Mouse (Mus musculus) limb, embryonic 12.5 days (tissue): ENCODE measurements around the gene 6330409D20Rik. TPM values are rescaled to one million over a fixed set of nuclear protein-coding genes. Genes with fewer than 3 reads are reported as not detected.

Experiments used
- ATAC-seq: fragments of 200-750 bp; cut with Nextera tagmentation; 2 replicates; pipeline ENCODE4 v1.8.0; 2017; ENCODE audit warnings: low read depth, moderate TSS enrichment; ENCODE audit not compliant: insufficient number of reproducible peaks, insufficient read depth, low FRiP score, low TSS enrichment
- H3K27ac ChIP-seq: fragments of 300-500 bp; sonication (generic); 2 replicates; pipeline ENCODE4 v1.5.1; 2016; ENCODE audit warnings: mild to moderate bottlenecking, moderate library complexity
- H3K27me3 ChIP-seq: fragments of 300-500 bp; sonication (generic); 2 replicates; pipeline ENCODE4 v1.6.1; 2016; ENCODE audit warnings: mild to moderate bottlenecking, moderate library complexity
- H3K36me3 ChIP-seq: fragments of 300-500 bp; sonication (generic); 2 replicates; pipeline ENCODE4 v1.6.1; 2016; ENCODE audit warnings: mild to moderate bottlenecking, moderate library complexity
- H3K4me1 ChIP-seq: fragments of 300-500 bp; sonication (generic); replicated peaks from 2 replicates; pipeline ENCODE4 v1.6.1; 2016
- H3K4me2 ChIP-seq: fragments of 300-500 bp; sonication (generic); 2 replicates; pipeline ENCODE4 v1.6.1; 2016; ENCODE audit warnings: mild to moderate bottlenecking, moderate library complexity
- H3K4me3 ChIP-seq: fragments of 300-500 bp; sonication (generic); replicated peaks from 2 replicates; pipeline ENCODE4 v1.5.1; 2016; ENCODE audit warnings: mild to moderate bottlenecking
- H3K9ac ChIP-seq: fragments of 300-500 bp; sonication (generic); replicated peaks from 2 replicates; pipeline ENCODE4 v1.6.1; 2016; ENCODE audit warnings: mild to moderate bottlenecking, moderate library complexity
- H3K9me3 ChIP-seq: fragments of 300-500 bp; sonication (generic); 2 replicates; pipeline ENCODE4 v1.6.1; 2016; ENCODE audit warnings: mild to moderate bottlenecking, moderate library complexity
- WGBS: fragments of 180-500 bp; shearing (Covaris S2); methylation state at CpG from one replicate; pipeline ENCODE4 v1.1.7; 2016; 5-methylcytosine and 5-hydroxymethylcytosine counted together
- polyA plus RNA-seq: library from polyadenylated mRNA; unstranded; fragments of >200 nt; fragmentation: Nextera tagmentation; extraction: Ambion mirVana; gene quantifications from 2 replicates; pipeline ENCODE4 v1.2.1, GENCODE M21; 2016

Gene 6330409D20Rik
- polyA plus RNA-seq, result not detected in 2 replicates

- Histone ChIP-seq H3K4me1 (peaks cover 24% of the 10 kb centered on the region), H3K4me3 (peak within 1 kb of the TSS; percentile 57), H3K4me2 (peak within 1 kb of the TSS; percentile 98), H3K9ac (peak within 1 kb of the TSS; percentile 53), H3K27me3 (peaks cover 48% of the 10 kb centered on the region), H3K27ac (no peak within 1 kb of the TSS), H3K9me3 (no peaks in the 10 kb centered on the region), H3K36me3 (peaks cover 15% of the 10 kb centered on the region)
- no peak for ATAC-seq
- 7% methylated on average over 11 of the region's 11 CpGs for WGBS
These were observed at the start of gene 6330409D20Rik for GRCm38 (mm10) chr2:32740916-32741272. 6330409D20Rik (minus strand) TSS chr2:32741016.

- no peak overlapping the region for H3K9ac ChIP-seq
- H3K4me2 ChIP-seq, result no peak overlapping the region
- peaks cover 5% of the 10 kb centered on the region; the same call in 1 of the 2 replicates for H3K36me3 ChIP-seq
- no peak overlapping the region; the same call in 1 of the 2 replicates for H3K27ac ChIP-seq
- peaks cover 6% of the 10 kb centered on the region; the same call in 1 of the 2 replicates for H3K4me1 ChIP-seq
- 49% methylated on average over 2 of the region's 2 CpGs for WGBS
- ATAC-seq, result no peak
- no peak overlapping the region for H3K4me3 ChIP-seq
- H3K9me3 ChIP-seq, result no peaks in the 10 kb centered on the region
- H3K27me3 ChIP-seq, result no peaks in the 10 kb centered on the region
These were observed 47.8 kb upstream of the 6330409D20Rik start for GRCm38 (mm10) chr2:32788581-32788980.

- Histone ChIP-seq H3K4me3 (no peak overlapping the region), H3K9me3 (no peaks in the 10 kb centered on the region), H3K9ac (no peak overlapping the region), H3K36me3 (0 out of 2 replicates have a peak, but pooled peaks cover 5% of the 10 kb centered on the region), H3K27ac (no peak overlapping the region), H3K4me1 (peaks cover 6% of the 10 kb centered on the region; the same call in 1 of the 2 replicates), H3K4me2 (no peak overlapping the region), H3K27me3 (no peaks in the 10 kb centered on the region)
- no peak for ATAC-seq
- whole genome bisulfite sequencing, result 50% methylated on average over 6 of the region's 6 CpGs
These were observed 46.4 kb upstream of the 6330409D20Rik start for GRCm38 (mm10) chr2:32787176-32787575.

GRCm38 (mm10) chr2:32784048-32784681 is 43.3 kb upstream of the 6330409D20Rik start, which contains the start of gene Cfap157:
Cfap157 (minus strand) TSS chr2:32784428.
- no peak within 1 kb of the TSS for H3K4me2 ChIP-seq

GRCm38 (mm10) chr2:32781710-32782109 is 40.9 kb upstream of the 6330409D20Rik start:
- Histone ChIP-seq H3K9ac (no peak overlapping the region), H3K27ac (no peak overlapping the region), H3K4me2 (no peak overlapping the region), H3K4me3 (no peak overlapping the region), H3K4me1 (peaks cover 6% of the 10 kb centered on the region; the same call in 1 of the 2 replicates), H3K9me3 (no peaks in the 10 kb centered on the region), H3K27me3 (peaks cover under 1% of the 10 kb centered on the region; the same call in 1 of the 2 replicates), H3K36me3 (no peaks in the 10 kb centered on the region)
- ATAC-seq, result no peak
- 76% methylated on average over 6 of the region's 6 CpGs for WGBS

More at GRCm38 (mm10) chr2:32784048-32784681, 43.3 kb upstream of the 6330409D20Rik start, which contains the start of gene Cfap157:
- Histone ChIP-seq H3K9ac (no peak within 1 kb of the TSS), H3K27me3 (no peaks in the 10 kb centered on the region; the same call in 1 of the 2 replicates), H3K4me1 (peaks cover 6% of the 10 kb centered on the region; the same call in 1 of the 2 replicates), H3K27ac (0 out of 2 replicates have a peak within 1 kb of the TSS, but pooled peaks have one; percentile 9), H3K36me3 (no peaks in the 10 kb centered on the region), H3K9me3 (no peaks in the 10 kb centered on the region), H3K4me3 (no peak within 1 kb of the TSS)
- 58% methylated on average over 4 of the region's 4 CpGs for WGBS
- no peak for ATAC-seq

- peaks cover 20% of the 10 kb centered on the region for H3K4me1 ChIP-seq
These were observed 38.9 kb upstream of the 6330409D20Rik start for GRCm38 (mm10) chr2:32779714-32780113.

GRCm38 (mm10) chr2:32779131-32779530 is 38.3 kb upstream of the 6330409D20Rik start:
- Histone ChIP-seq H3K4me3 (no peak overlapping the region), H3K9ac (no peak overlapping the region)
- 23% methylated on average over 8 of the region's 8 CpGs for WGBS

More at GRCm38 (mm10) chr2:32779714-32780113, 38.9 kb upstream of the 6330409D20Rik start:
- Histone ChIP-seq H3K36me3 (no peaks in the 10 kb centered on the region), H3K4me3 (no peak overlapping the region), H3K9me3 (no peaks in the 10 kb centered on the region), H3K27ac (no peak overlapping the region), H3K27me3 (peaks cover 6% of the 10 kb centered on the region), H3K9ac (no peak overlapping the region), H3K4me2 (no peak overlapping the region)
- no peak for ATAC-seq
- 91% methylated on average over 6 of the region's 6 CpGs for WGBS

GRCm38 (mm10) chr2:32778081-32778480 is 37.3 kb upstream of the 6330409D20Rik start:
- H3K27ac ChIP-seq, result no peak overlapping the region

More at GRCm38 (mm10) chr2:32779131-32779530, 38.3 kb upstream of the 6330409D20Rik start:
- Histone ChIP-seq H3K27me3 (peaks cover 6% of the 10 kb centered on the region), H3K27ac (no peak overlapping the region), H3K36me3 (no peaks in the 10 kb centered on the region), H3K4me1 (peaks cover 18% of the 10 kb centered on the region), H3K9me3 (no peaks in the 10 kb centered on the region), H3K4me2 (no peak overlapping the region)
- no peak for ATAC-seq

GRCm38 (mm10) chr2:32776192-32776591 is 35.4 kb upstream of the 6330409D20Rik start:
- Histone ChIP-seq H3K4me3 (peak overlapping the region; percentile 53), H3K9ac (peak overlapping the region; percentile 57), H3K4me1 (peaks cover 15% of the 10 kb centered on the region), H3K4me2 (peak overlapping the region; percentile 80), H3K27me3 (peaks cover 6% of the 10 kb centered on the region), H3K9me3 (no peaks in the 10 kb centered on the region), H3K27ac (no peak overlapping the region), H3K36me3 (no peaks in the 10 kb centered on the region)
- 19% methylated on average over 22 of the region's 22 CpGs for WGBS
- no peak for ATAC-seq

More at GRCm38 (mm10) chr2:32778081-32778480, 37.3 kb upstream of the 6330409D20Rik start:
- H3K36me3 ChIP-seq, result no peaks in the 10 kb centered on the region
- peaks cover 15% of the 10 kb centered on the region for H3K4me1 ChIP-seq
- no peak overlapping the region for H3K9ac ChIP-seq
- H3K27me3 ChIP-seq, result peaks cover 6% of the 10 kb centered on the region
- no peaks in the 10 kb centered on the region for H3K9me3 ChIP-seq
- H3K4me2 ChIP-seq, result no peak overlapping the region
- H3K4me3 ChIP-seq, result no peak overlapping the region
- no peak for ATAC-seq
- WGBS, result 82% methylated on average over 6 of the region's 6 CpGs

- Histone ChIP-seq H3K4me2 (peak within 1 kb of the TSS; percentile 80), H3K9ac (peak within 1 kb of the TSS; percentile 57), H3K27ac (peak within 1 kb of the TSS; percentile 69; the same call in 1 of the 2 replicates), H3K4me1 (peaks cover 15% of the 10 kb centered on the region), H3K27me3 (peaks cover 6% of the 10 kb centered on the region), H3K4me3 (peak within 1 kb of the TSS; percentile 53), H3K9me3 (no peaks in the 10 kb centered on the region), H3K36me3 (no peaks in the 10 kb centered on the region)
- peak; percentile 96 for ATAC-seq
- WGBS, result under 1% methylated on average over 46 of the region's 46 CpGs
These were observed 34.7 kb upstream of the 6330409D20Rik start, which contains the start of the genes Ttc16 and Ptrh1 for GRCm38 (mm10) chr2:32775359-32776074. Ttc16 (minus strand) TSS chr2:32775633. Ptrh1 (plus strand) TSS chr2:32775786.
